Mouse (Mus musculus) heart, postnatal 14 days (tissue): ENCODE measurements around the gene Pitpnc1. TPM values are rescaled to one million over a fixed set of nuclear protein-coding genes. Genes with fewer than 3 reads are reported as not detected.

ENCODE experiments used
- DNase-seq, 2 experiments: peaks; one replicate each; pipeline ENCODE4 v3.0.0; 2021 to 2022
- intact Hi-C: fragments of 180-260 bp; cut with DNase I; formaldehyde crosslinking; loops from one replicate; pipeline ENCODE4 v1.15.1; 2025
- total RNA-seq, 2 experiments: library from RNA; stranded (reverse); gene quantifications; 2 replicates each; pipeline ENCODE4 v1.2.3; 2021

Gene Pitpnc1
- total RNA-seq, 2 experiments from 2014 or later: 67.9 to 68.4 TPM

DNA sequence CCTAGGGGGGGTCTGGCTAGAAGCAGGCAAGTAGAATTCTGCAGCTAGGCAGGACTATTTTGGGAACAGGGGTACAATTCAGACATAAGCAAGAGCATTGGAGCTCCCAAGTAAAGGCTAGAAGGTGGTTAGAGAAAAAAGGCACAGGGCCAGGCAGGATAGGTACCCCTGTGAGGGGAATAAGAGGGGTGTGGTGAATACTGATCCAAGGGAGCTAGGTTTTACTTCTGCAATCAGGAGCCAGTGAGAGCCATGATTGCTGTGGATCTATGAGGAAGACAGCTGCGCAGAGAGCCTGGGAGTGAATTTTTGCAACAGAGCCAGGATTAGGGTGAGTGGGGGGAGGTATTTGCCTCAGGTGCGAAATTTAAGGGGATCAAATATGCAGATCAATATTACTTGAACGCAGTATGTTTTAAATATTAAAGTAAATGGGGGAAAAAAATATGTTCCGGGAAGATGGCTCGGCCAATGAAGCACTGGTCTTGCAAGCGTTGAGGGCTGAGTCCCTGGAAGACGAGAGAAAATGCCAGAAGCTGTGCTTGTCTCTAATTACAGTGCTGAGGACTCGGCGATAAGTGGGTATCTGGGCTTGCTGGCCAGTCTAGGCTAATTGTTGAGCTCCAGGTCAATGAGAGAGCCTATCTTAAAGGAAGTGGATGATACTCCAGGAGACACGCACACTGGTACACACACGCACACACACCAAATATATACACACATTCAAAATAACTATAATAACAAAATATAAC lies 55.3 kb downstream of the Pitpnc1 start:
- no peak for DNase-seq
- intact Hi-C loops: loop anchor here (5.0 kb wide), 1 partner anchor 37 kb away; no protein-coding TSS in a partner anchor

DNA sequence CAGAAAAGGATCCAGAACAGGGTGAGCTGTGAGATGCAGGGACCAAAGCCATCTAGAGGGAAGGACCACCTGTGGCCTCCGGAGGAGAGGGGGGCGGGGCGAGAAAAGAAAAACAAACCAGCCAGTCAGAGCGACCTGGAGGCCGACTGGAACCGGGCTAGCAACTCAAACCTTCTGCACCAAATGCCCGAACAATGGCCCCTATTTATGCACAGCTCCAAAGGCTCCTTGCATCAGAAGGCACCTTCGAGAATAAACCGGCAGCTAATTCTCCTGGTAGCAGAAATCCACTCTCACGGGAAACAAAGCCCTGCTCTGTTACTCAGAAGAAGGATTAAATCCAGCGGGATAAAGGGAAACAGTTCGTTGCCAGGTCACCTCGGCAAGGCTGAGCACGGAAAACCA lies 57.2 kb downstream of the Pitpnc1 start:
- intact Hi-C loops: no loop called here
- DNase-seq: no peak

DNA sequence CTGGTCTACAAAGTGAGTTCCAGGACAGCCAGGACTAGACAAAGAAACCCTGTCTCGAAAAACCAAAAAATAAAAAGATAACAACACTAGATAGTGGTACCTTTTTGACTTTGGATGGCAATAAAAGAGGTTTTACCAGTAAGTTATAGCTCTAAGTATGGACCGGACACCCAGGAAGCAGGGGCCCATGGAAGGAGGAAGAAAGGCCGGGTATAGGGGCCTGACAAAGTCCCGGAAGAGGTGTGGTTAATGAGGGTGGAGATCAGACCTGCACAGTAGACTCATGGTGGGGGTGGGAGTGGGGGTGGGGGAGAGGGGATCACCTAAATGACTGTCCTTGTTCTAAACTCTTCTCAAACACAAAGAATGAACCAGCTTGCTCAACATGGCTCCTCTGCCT lies 58.4 kb downstream of the Pitpnc1 start:
- intact Hi-C loops: no loop called here
- DNase-seq: no peak

DNA sequence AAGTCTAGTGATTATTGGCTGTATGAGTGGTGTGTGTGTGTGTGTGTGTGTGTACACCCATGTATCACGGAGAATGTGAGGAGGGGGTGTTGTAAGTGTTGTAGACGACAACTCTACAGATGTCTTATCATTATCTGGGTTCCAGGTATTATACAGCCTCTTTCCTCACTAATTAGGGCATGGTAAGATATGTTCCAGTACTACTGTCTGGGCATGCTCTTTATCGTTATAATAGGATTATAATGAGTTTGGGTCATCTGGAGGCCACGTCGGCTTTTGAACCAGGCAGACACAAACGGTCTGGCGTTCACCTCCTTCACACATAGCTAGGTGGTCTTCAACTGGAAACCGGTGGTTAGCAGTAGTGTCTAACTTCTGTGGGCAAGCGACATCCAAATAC lies 58.9 kb downstream of the Pitpnc1 start:
- no peak for DNase-seq
- intact Hi-C loops: no loop called here

DNA sequence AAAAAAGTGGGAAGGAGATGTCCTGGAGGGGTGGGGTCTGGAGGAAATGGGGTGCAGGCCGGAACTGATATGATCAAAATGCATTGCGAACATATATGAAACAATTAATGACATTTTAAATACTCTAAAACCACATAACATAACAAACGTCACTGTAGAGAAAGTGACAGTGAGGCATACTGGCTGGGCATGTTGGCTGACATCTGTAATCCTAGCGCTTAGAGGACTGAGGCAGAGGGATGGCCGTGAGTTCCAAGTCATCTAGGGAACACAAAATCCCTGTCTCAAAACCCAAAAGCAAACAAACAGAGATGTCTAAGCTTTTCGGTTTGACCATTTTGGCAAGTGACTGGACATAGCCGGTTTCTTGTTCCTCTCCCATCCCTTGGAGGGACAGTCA lies 59.7 kb downstream of the Pitpnc1 start:
- no peak for DNase-seq
- intact Hi-C loops: no loop called here

DNA sequence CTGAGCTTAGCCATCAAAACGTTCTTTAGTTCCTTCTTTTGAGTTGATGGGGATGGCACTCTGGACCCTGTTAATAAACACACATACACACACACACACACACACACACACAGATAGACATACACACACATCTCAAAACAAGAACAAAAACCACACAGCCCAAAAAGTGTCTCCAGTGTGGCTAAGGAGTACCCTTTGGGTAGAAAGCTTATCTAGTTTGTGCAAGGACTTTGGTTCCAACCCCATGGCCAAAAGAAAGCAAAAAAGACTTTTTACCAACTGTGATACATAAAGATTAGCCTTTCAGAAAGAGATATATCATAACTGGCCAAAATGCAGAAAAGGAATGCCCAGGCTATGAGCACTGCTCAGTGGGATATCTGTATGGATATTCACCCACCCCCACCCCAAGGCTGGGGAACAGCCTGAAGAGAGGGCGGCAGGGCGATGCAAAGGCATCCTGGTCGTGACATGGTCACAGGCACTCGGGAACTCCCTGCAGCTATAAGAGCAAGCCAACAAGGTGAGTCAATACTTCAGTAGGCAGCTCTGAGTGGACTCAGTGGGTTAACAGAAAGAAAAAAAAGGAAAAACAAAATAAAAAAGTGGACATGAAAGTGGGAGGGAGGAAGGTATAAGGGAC lies 60.3 kb downstream of the Pitpnc1 start:
- intact Hi-C loops: no loop called here
- DNase-seq: no peak

DNA sequence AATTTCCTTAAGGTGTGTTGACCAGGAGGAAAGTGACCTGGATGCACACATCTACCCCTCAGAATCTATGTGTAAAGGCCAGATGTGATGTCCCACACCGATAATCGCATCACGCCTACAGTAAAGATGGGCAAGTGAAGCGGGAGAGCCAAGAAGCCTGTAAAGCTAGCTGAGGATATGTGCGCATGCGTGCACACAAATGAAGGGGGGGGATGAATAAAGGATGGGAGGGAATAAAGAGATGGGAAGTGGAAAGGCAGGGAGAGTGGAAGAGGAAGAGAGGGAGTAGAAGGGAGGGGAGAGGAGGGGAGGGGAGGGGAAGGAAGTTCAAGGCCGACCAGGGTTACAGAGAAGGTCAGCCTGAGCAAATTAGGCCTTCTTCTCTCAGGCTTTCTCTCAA lies 61.6 kb downstream of the Pitpnc1 start:
- DNase-seq: no peak

DNA sequence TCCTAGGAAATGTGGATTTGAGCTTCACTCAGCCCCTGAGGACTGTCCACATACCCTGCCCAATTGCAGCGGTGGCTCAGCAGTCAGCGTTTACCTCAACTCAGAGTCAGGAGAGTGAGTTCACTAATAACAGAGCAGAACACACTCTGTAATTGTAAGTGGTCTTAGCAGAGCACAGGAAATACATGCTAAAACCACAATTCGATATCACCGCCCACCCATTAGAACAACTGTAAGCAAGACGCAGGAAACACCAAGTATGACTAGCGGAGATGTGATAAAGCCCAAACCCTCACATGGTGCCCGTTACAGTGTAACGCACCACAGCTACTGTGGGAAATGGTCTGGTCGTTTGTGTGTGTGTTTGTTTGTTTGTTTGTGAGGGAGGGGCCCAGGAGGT lies 62.8 kb downstream of the Pitpnc1 start:
- no peak for DNase-seq
- intact Hi-C loops: no loop called here

More for the DNA sequence above, 61.6 kb downstream of the Pitpnc1 start:
- intact Hi-C loops: no loop called here

DNA sequence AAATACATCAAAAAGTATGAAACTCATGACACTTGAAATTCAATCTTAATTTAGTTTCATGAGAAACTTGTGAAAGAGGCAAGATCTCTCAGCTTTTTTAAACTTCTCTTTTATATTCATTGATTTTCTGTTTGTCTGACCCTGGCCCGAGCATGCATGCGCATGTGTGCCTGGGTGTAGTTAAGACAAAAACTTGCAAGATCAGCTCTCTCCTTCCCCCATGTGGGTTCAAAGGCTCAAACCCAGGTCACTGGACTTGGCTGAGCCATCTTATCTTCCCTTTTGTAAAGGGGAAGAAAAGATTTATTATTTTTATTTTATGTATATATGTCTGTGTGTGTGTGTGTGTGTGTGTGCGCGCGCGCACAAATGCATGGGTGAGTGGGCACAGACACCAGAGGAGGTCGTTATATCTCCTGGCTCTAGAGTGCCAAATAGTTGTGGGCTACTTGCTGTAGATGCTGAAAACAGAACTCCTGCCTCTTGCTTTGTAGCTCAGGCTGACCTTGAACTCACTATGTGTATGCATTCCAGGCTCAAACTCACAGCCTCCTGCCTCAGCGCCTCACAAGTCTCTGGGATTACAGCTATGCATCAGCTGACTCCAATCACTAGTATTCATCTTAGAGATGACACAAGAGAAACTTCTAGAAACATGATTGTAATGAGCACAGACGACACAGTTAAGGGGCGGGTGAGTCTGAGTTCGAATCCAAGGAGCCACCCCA lies 64.7 kb downstream of the Pitpnc1 start:
- no peak for DNase-seq
- intact Hi-C loops: no loop called here

DNA sequence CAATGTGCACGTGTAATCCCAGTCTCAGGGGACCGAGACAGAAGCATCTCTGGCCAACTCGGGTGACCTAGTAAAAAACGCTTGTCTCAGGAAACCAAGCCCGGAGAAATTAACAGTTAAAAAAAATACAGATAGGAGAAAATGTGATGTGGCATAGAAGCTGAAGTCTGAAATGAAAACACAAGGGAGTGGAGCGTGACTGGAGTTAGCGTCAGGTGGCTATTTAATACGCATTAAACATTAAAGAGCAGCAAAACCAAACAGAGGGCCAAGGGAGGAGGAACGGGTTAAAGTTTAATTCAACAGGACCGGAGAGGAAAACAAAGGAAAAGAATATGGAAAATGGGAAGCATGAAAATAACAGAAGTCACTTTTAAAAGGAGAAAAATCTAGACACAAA lies 67.2 kb downstream of the Pitpnc1 start:
- no peak for DNase-seq
- intact Hi-C loops: no loop called here

DNA sequence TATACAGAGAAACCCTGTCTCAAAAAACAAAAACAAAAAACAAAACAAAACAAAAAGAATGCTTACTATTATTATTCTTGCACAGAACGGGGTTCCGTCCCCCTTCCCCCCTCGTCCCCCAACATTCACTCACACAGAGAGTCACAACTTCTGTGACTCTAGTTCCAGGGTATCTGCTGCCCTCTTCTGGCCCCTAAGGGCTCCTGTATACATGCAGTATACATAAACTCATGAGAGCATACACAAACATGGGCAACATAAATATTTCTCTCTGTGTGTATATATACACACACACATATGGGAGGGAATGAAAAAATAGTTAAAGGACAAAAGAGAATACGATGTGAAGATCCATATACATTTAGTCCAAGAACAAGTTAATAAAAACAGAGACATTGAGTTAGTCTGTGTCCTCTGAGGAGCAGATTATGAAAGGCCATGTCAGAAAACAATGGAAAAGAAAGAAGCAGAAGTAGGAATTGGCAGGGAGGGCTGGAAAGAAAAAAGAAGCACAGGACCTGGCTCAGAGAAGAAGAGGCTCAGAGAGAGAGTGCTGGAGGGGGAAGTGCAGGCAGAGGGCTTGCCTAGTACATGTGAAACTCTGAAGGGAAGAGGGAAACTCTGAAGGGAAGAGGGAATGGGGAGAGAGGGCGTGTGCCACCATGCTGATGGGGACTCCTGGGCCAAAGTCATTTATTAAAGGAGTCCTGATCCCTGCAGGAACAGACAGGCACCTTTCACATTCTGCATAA lies 68.5 kb downstream of the Pitpnc1 start:
- intact Hi-C loops: no loop called here
- no peak for DNase-seq

DNA sequence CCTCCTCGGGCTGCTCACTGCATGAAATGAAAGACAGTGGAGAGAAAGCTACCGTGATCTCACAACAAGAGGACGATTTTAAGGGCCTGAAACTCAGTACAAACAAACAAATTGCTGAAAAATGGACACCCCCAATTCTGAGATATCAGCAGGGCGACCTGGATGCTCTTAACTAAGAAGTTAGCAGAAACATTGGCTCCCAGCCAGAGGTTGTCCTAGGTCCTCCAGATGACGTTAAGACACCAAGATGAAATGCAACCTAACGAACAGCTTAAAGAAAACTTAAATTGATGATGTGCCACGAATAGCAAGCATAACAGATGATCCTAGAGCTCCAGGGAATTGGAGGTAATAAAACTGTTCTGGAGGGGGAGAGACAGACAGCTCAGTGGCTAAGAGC lies 69.7 kb downstream of the Pitpnc1 start:
- intact Hi-C loops: no loop called here

DNA sequence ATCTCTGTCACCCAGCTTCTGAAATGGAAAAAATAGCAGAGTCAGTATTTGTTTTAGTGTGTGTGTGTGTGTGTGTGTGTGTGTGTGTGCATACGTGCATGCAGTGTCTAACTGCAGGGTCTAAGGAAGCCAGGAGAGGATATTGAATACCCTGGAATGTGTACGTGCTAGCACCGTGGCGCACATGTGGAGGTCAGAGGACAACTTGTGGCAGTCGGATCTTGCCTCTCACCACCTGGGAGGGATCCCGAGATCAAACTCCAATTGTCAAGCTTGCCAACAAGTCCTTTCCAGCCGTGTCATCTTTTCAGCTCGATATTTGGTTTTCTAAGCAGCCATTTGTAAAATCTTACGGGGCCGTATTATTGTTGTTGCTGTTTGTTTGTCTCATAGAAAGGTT lies 70.5 kb downstream of the Pitpnc1 start:
- DNase-seq: no peak
- intact Hi-C loops: no loop called here

More for the DNA sequence above, 69.7 kb downstream of the Pitpnc1 start:
- no peak for DNase-seq

DNA sequence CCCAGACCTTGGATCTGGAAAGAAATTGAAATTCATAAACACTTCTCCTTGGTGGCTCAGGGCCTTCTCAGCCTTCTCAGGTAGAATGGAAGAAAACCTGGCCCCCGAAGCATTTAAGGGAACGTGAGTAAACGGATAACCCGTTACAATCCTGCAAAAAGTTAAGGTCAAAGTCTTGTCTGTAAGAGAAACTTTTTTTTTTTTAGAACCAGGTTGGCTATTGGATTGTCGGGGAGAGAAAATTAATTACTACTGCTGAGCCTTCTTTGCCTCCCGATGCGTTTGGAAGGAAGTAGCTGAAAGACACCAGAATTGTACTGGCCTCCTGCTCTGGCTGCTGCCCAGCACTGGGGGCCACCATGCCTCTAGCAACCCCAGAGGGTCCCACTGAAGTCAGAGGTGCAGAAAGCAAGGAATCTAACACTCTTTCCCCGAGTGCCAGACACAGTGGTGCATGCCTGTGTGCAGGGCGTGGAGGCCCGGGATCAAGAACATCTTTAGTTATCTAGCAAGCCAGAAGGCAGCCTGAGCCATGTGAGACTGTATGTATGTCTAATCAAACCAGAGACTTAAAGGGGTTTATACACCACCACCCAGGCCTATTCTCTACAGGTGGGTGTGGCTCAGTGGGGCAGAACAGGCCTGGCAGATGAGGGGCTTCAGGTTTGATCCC lies 73.0 kb downstream of the Pitpnc1 start:
- intact Hi-C loops: no loop called here
- no peak for DNase-seq

DNA sequence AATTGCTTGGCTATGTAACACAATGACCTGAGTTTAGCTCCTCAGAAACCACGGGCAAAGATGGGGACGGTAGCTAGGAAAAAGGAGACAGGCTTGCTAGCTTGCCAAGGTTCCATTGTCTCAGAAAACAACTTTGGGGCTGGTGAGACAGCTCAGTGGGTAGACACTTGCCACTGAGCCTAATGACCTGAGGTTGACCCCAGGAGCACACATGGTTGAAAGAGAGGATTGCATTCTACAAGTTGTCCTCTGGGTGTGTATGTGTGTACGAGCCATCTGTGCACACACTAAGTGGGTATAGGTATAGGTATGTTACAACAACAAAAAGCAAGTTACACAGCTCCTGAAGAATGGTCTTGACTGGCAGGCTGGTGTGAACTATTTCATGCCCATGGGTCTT lies 76.3 kb downstream of the Pitpnc1 start:
- no peak for DNase-seq

DNA sequence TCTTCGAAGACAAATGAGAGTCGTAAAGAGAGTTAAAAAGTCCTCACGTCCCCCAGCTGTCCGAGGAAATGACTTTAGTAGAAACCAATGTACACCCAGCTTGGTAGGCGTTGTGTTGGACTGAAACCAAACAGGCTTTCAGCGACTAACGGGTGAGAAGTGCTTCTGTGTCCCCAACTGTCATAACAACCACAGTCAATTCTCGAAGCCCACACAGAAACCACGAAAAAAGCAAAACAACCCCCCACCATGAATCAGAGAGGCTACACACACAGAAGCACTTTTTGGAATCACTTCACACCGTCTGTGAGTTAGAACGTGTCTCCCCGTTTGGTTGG lies 76.7 kb downstream of the Pitpnc1 start:
- DNase-seq: no peak
- intact Hi-C loops: no loop called here

More for the DNA sequence above, 76.3 kb downstream of the Pitpnc1 start:
- intact Hi-C loops: no loop called here

DNA sequence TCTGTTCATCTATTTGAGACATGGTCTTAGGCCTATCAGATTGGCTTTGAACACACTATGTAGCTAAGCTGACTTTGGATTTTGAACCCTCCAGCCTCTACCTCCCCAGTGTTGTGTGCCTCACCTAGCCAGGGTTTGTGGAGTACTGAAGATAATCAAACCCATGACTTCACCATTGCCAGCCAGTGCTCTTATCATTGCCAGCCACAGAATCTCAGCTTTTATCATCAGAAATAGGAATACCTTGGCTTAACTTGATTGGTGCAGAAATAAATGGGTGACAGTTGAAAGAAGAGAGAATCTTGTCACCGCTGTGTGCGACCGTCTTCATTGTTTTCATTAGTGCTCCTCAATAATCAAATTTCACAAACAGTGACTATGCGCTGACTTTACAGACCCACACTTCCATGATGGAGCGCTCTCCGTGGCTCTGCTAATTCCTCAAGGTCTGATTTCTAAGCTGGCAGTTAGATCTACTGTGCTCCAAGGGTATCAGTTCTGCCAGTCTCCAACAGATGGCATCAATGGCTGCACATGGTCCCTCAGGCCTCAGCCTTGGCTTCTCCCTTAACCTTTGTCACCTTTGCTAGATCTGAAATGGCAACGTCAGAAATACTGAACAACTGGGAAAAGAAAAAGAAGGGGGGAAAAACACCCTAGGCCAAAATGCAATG lies 77.2 kb downstream of the Pitpnc1 start:
- no peak for DNase-seq
- intact Hi-C loops: no loop called here

DNA sequence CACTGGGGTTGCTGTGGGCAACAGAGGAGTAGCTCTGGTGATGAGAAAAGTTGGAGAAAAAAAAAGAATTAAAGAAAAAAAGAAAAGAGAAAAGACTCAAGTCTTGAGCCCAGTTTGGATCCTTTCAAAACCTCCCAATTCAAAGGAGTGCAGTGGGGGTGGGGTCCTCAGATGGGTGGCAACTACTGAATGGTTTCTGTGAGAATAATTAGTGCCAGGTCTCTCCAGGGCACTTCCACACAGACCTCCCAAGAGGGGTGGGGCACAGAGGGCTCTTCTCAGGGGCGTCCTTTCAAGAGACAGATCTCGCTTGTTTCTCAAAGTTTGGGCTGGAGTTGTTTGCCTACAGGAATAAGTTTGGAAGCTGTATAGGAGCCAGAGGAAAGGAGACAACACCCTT lies 80.0 kb downstream of the Pitpnc1 start:
- DNase-seq: no peak
- intact Hi-C loops: no loop called here

DNA sequence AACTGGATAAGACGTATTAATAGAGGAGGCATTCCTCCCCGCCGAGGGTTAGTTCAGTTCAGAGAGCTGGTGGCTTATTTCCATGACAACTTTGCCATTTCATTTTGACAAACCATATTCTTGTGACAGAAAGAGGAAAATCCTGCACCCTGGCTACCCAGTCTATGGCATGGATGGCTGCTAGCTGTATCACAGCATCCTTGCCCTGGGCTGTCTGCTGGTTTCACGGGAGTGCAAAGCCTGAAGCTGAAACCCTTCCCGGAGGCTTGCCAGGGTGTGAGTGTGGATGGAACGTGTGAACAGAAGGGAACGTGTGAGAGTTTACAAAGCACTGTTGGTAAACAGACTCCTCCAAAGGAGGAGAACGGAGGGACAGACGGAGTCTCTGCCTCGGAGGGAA lies 80.5 kb downstream of the Pitpnc1 start:
- intact Hi-C loops: no loop called here
- DNase-seq: no peak

DNA sequence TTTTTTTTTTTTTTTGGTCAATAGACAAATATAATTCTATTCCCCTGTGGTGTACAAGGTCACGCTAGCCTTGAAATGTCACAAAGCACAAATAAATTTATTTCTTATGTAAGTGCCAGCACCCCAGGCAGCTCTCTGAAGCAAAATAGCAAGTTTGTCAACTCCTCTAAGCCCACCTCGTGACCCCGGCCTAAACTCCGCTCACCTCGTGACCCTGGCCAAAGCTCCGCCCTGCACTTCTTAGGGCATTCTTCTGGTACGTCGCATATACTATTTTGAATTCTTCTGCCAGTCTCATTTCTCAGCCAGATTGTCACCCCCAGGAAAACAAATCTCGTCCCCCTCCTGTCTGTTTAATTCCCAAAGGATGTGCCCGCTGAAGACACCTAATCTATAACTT lies 84.0 kb downstream of the Pitpnc1 start:
- intact Hi-C loops: no loop called here
- DNase-seq: no peak
